Mouse (Mus musculus) intestine, embryonic 14.5 days (tissue): ENCODE results near the gene Olfr148. TPM values are rescaled to one million over a fixed set of nuclear protein-coding genes. Genes with fewer than 3 reads are reported as not detected.

Source experiments
- ATAC-seq: fragments of 200-750 bp; cut with Nextera tagmentation; replicated peaks from 2 replicates; pipeline ENCODE4 v1.8.0; 2017; ENCODE audit warnings: low read depth, moderate number of reproducible peaks, moderate TSS enrichment, moderate library complexity; ENCODE audit not compliant: low FRiP score, low TSS enrichment
- DNase-seq: peaks from one replicate; pipeline ENCODE4 v3.0.0-alpha.2; 2018; ENCODE audit warnings: low spot score
- H3K27ac ChIP-seq: fragments of 300-500 bp; sonication (generic); 2 replicates; pipeline ENCODE4 v1.5.1; 2014; ENCODE audit warnings: low read depth, mild to moderate bottlenecking, control low read depth
- H3K27me3 ChIP-seq: fragments of 300-500 bp; sonication (generic); replicated peaks from 2 replicates; pipeline ENCODE4 v1.6.1; 2014; ENCODE audit warnings: low read length, control low read depth; ENCODE audit not compliant: control insufficient read depth, insufficient read depth
- H3K36me3 ChIP-seq: fragments of 300-500 bp; sonication (generic); 2 replicates; pipeline ENCODE4 v1.6.1; 2014; ENCODE audit warnings: low read length, control low read depth; ENCODE audit not compliant: control insufficient read depth, insufficient read depth
- H3K4me1 ChIP-seq: fragments of 300-500 bp; sonication (generic); replicated peaks from 2 replicates; pipeline ENCODE4 v1.6.1; 2014; ENCODE audit warnings: low read length, control low read depth, mixed read lengths; ENCODE audit not compliant: control insufficient read depth, insufficient read depth
- H3K4me2 ChIP-seq: fragments of 300-500 bp; sonication (generic); 2 replicates; pipeline ENCODE4 v1.6.1; 2014; ENCODE audit warnings: low read length
- H3K4me3 ChIP-seq: fragments of 300-500 bp; sonication (generic); 2 replicates; pipeline ENCODE4 v1.5.1; 2014; ENCODE audit warnings: low read depth, low read length, control low read depth, mixed read lengths
- H3K9ac ChIP-seq: fragments of 300-500 bp; sonication (generic); 2 replicates; pipeline ENCODE4 v1.6.1; 2014; ENCODE audit warnings: mild to moderate bottlenecking, low read length
- H3K9me3 ChIP-seq: fragments of 300-500 bp; sonication (generic); 2 replicates; pipeline ENCODE4 v1.6.1; 2016; ENCODE audit warnings: low read length, control low read depth; ENCODE audit not compliant: control insufficient read depth
- WGBS: fragments of 180-500 bp; shearing (Covaris S2); extraction: QIAGEN DNeasy Blood & Tissue Kit; methylation state at CpG from one replicate; pipeline ENCODE4 v1.1.7; 2014; 5-methylcytosine and 5-hydroxymethylcytosine counted together
- polyA plus RNA-seq: library from polyadenylated mRNA; unstranded; fragments of >200 nt; fragmentation: Nextera tagmentation; extraction: Ambion mirVana; gene quantifications from 2 replicates; pipeline ENCODE4 v1.2.1, GENCODE M21; 2014

Olfr148 gene
- polyA plus RNA-seq = not detected in 2 replicates

DNA sequence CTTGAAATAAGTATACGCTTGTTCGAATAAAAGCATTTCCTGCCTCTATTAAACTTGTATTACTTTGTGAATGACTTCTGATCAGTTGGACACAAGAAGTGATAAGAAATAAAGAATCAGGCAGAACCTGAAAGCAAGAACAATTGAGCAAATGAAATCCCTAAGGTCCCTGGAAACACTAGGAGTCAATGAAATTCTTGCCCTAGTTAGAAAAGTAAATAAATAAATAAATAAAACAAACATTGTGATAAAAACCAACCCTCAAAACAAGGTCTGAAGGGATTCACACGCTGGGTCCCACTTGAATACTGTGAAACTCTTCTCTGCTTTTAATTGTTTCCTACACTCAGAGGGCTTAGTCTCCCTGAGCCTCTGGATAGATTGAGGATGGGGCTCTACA is at the start of gene Olfr148:
Olfr148 (plus strand) TSS at position 301 of the 400 bp plus-strand sequence.
- no peaks in the 10 kb centered on the region for H3K4me1 ChIP-seq
- H3K4me2 ChIP-seq = no peak within 1 kb of the TSS
- H3K4me3 ChIP-seq = no peak within 1 kb of the TSS
- no peaks in the 10 kb centered on the region for H3K27me3 ChIP-seq
- WGBS = 72% methylated on average over 3 of the region's 3 CpGs
- no peak for DNase-seq
- ATAC-seq = no peak
- no peak within 1 kb of the TSS for H3K27ac ChIP-seq
- no peak within 1 kb of the TSS for H3K9ac ChIP-seq
- no peaks in the 10 kb centered on the region for H3K9me3 ChIP-seq
- no peaks in the 10 kb centered on the region for H3K36me3 ChIP-seq

DNA sequence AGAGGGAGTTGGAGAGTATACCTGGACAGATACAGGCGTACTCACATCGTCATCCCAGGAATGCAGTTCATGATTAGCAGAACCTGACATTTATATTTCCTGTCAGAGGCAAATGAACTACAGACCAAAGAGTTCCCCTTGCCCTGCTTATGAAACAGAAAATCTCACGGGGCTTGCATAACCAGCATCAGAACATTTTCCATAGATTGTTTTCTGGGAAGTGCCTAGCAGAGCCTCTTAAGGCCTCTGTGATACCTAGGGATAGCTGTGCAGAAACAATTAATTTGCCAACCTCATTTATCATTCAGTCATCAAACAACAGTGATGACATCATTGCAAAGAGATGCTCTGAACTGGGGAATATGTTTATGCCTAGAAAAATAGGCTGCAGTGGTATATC is 35.0 kb upstream of the Olfr148 start, which contains the start of gene Olfr959:
Olfr959 (minus strand) TSS at position 101 of the 400 bp plus-strand sequence.
- Histone ChIP-seq H3K9me3 (no peaks in the 10 kb centered on the region), H3K4me2 (no peak within 1 kb of the TSS), H3K4me1 (no peaks in the 10 kb centered on the region), H3K27ac (no peak within 1 kb of the TSS), H3K4me3 (no peak within 1 kb of the TSS), H3K27me3 (no peaks in the 10 kb centered on the region), H3K9ac (no peak within 1 kb of the TSS), H3K36me3 (no peaks in the 10 kb centered on the region)
- WGBS = 74% methylated on average over 3 of the region's 3 CpGs
- ATAC-seq (no peak), DNase-seq (no peak)

DNA sequence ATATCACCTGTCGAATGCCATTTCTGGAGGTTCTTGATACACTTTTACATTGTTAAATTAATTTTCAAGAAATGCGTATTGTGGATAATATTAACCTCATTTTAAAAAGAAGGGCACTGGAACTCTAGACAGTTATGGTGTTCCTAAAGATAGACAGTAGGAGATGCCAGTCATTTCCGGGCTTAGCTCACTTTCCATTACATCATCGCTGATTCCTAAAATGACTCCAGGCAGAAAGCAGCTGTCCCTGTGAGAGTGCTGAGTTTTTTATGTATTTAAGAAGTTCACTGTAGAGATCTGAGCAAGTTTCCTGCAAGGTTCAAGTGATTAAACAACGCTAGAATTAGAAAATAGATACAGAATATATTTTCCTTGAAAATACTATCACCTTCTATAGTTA is 33.4 kb upstream of the Olfr148 start:
- no peak overlapping the region for H3K9ac ChIP-seq
- no peak for ATAC-seq
- no peak for DNase-seq
- H3K27me3 ChIP-seq = no peaks in the 10 kb centered on the region
- no peak overlapping the region for H3K27ac ChIP-seq
- H3K4me3 ChIP-seq = no peak overlapping the region
- H3K9me3 ChIP-seq = no peaks in the 10 kb centered on the region
- H3K4me2 ChIP-seq = no peak overlapping the region
- no peaks in the 10 kb centered on the region for H3K36me3 ChIP-seq
- WGBS = 85% methylated on average over 5 of the region's 5 CpGs
- H3K4me1 ChIP-seq = no peaks in the 10 kb centered on the region

DNA sequence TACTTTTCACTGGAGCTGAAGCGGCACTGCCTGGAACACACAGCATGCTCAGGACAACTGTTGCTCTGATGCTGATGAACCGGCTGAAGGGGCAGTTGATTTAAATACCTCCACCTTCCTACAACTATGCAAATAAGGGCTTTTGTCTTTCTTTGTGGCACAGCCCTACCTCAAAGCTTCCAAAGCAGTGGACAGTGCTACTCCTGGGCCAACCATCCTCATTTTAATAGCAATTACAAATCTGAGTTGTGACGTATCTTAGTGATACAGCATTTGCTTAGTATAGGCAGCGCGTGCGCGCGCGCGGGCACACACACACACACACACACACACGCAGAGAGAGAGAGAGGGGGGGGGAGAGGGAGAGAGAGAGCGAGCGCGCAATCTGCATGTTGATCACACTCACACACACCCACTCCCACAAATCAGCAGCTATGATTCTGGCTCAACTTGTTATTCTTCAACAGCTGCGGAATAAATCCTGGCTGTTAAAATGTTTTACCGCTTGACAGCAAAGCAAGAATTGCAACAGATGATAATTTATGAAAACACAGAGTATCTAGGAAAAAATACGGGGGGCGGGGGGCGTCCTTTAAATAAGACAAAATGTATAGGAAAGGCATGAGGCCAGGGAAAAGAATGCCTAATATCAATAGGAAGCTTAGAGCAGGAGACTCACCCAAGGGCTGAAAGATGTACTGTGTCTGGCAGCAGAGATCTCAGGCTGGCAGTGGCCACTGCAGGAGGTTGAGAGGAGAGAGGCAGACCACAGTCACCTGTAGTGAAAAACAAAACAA is 7.7 kb upstream of the Olfr148 start:
- H3K9me3 ChIP-seq = no peaks in the 10 kb centered on the region
- H3K27ac ChIP-seq = 0 out of 2 replicates have a peak overlapping the region, but pooled peaks have one; percentile 1
- peak overlapping the region; percentile 29; the same call in 1 of the 2 replicates for H3K9ac ChIP-seq
- H3K36me3 ChIP-seq = no peaks in the 10 kb centered on the region
- no peaks in the 10 kb centered on the region for H3K4me1 ChIP-seq
- 0% methylated on average over 19 of the region's 19 CpGs for WGBS
- DNase-seq (peak; percentile 61), ATAC-seq (peak; percentile 78; the same call in 1 of the 2 replicates)
- no peaks in the 10 kb centered on the region for H3K27me3 ChIP-seq
- peak overlapping the region; percentile 78 for H3K4me2 ChIP-seq
- peak overlapping the region; percentile 42 for H3K4me3 ChIP-seq

DNA sequence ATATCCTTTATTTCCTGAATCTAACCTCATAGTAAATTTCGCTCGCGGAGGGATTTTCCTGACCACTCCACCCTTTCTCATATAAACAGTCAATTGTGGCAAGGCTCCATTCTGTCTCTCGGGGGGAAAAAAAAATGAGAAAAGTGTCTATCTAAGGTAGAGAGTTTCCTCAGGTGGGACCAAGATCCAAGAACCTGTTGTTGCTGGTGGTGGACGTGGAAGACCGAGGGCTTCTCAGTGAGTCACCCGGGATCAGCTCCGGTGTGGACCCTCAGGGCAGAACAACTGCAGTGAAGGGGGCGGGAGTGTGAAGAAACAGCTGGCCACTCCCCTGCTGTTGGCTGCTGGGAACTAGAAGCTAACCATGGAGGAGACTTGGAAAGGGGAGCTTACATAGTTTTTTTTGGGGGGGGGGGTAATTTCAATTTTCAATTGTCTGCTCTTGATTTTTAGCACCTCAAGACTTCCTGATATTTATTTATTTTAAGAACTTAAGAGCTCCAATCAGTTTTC is 7.1 kb upstream of the Olfr148 start:
- peak overlapping the region; percentile 78 for H3K4me2 ChIP-seq
- H3K27ac ChIP-seq = peak overlapping the region; percentile 1; the same call in 1 of the 2 replicates
- H3K36me3 ChIP-seq = no peaks in the 10 kb centered on the region
- ATAC-seq (peak; percentile 67), DNase-seq (peak; percentile 68)
- H3K27me3 ChIP-seq = no peaks in the 10 kb centered on the region
- no peaks in the 10 kb centered on the region for H3K4me1 ChIP-seq
- H3K9me3 ChIP-seq = no peaks in the 10 kb centered on the region
- peak overlapping the region; percentile 30; the same call in 1 of the 2 replicates for H3K9ac ChIP-seq
- 0% methylated on average over 9 of the region's 9 CpGs for WGBS
- peak overlapping the region; percentile 42 for H3K4me3 ChIP-seq

DNA sequence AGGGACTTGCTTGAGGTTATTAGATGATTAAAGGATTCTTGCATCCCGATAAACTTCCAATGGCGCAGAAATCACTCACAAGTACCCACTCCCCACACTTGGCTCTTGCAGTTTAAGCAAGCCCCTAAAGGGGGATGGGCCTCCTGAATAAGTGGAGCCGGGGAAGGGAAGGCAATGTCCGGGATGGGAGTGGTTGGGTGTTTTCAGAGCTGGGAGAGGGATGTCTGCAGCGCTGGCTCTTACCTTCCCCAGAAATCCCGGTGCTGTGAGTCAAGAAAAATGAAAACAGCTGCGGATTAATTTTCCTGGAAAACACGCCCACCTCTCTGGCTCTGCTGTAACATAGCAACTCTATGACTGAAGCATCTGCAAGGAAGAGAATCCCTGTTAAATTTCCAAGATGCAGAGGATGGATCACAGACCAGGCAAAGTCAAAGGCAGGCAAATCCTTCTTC is 6.4 kb upstream of the Olfr148 start, which contains the start of gene AW551984:
AW551984 (minus strand) TSS at position 405 of the 455 bp plus-strand sequence.
- peak within 1 kb of the TSS; percentile 30; the same call in 1 of the 2 replicates for H3K9ac ChIP-seq
- DNase-seq (peak; percentile 58), ATAC-seq (peak; percentile 73)
- H3K27ac ChIP-seq = peak within 1 kb of the TSS; percentile 54; the same call in 1 of the 2 replicates
- H3K9me3 ChIP-seq = no peaks in the 10 kb centered on the region
- H3K4me1 ChIP-seq = no peaks in the 10 kb centered on the region
- under 1% methylated on average over 8 of the region's 8 CpGs for WGBS
- H3K36me3 ChIP-seq = no peaks in the 10 kb centered on the region
- H3K4me3 ChIP-seq = peak within 1 kb of the TSS; percentile 42
- H3K27me3 ChIP-seq = no peaks in the 10 kb centered on the region
- H3K4me2 ChIP-seq = peak within 1 kb of the TSS; percentile 78

DNA sequence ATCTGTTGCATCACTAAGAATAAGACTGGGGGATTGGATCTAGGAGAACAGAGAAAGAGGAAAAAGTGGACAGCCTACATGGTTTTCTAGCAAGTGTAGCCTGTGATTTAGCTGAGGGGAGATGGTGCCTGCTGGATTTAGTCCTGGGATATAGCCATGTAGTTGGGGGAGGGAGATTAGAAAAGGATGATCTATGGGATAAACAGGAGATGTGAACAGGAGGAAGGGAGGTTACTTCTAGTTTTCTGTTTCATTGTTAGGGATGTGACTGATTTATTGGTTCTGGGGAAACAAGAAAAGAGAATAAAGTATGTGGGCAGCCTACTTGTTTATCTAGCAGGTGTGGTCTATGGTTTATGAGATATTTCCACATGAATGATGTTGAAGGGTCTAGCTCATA is 2.0 kb upstream of the Olfr148 start:
- no peak overlapping the region for H3K4me3 ChIP-seq
- H3K27me3 ChIP-seq = no peaks in the 10 kb centered on the region
- DNase-seq (no peak), ATAC-seq (no peak)
- H3K4me2 ChIP-seq = no peak overlapping the region
- H3K9me3 ChIP-seq = no peaks in the 10 kb centered on the region
- no peak overlapping the region for H3K27ac ChIP-seq
- H3K36me3 ChIP-seq = no peaks in the 10 kb centered on the region
- no peak overlapping the region for H3K9ac ChIP-seq
- H3K4me1 ChIP-seq = no peaks in the 10 kb centered on the region

DNA sequence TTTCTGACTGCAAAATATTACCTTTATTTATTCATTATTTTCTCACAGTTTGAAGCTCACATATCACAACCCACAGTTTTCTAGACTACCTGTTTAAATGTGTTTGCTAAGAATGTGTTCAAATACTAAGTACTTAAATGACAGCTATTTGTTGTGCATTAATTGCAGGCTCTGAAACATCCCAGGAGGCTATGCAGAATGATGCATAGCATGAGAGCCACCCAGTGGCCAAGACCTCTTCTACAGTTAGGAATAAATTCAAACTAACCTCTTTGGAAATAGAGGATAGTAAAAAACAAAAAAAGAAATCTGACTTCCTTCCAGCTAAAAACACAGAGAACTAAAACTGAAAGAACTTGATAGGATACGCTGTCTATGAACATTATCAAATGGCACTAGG is 1.5 kb downstream of the Olfr148 start:
- ATAC-seq (no peak), DNase-seq (no peak)
- no peaks in the 10 kb centered on the region for H3K36me3 ChIP-seq

More for the DNA sequence above, 1.5 kb downstream of the Olfr148 start:
- no peak overlapping the region for H3K27ac ChIP-seq
- 68% methylated on average over 1 of the region's 1 CpGs for WGBS
- H3K4me3 ChIP-seq = no peak overlapping the region
- H3K9me3 ChIP-seq = no peaks in the 10 kb centered on the region
- no peak overlapping the region for H3K4me2 ChIP-seq
- H3K9ac ChIP-seq = no peak overlapping the region
- H3K27me3 ChIP-seq = no peaks in the 10 kb centered on the region
- H3K4me1 ChIP-seq = no peaks in the 10 kb centered on the region
